In genomic region chr8:115432396-115433040, GRCm38 (mm10) we compare ENCODE assay signal across 11 mouse cellular contexts.
DNase-seq lines count a peak whose midpoint lies in the region; TF ChIP-seq lines count a peak whose summit lies in the region.
"Had no signal": no experiment of that assay in that cellular context is flagged by ENCODE, and none has a peak within 500 bp of the region (broad histone marks: within the 10 kb centered on the region; RNA-seq: fewer than 3 reads in every experiment).

No protein-coding gene starts in this region.

- H3K27ac ChIP-seq in layer of hippocampus, adult 2 months: no peak overlapping the region
- H3K27ac ChIP-seq: hindbrain, embryonic 15.5 days; liver, embryonic 12.5 days had no signal

- no peak overlapping the region for H3K4me3 ChIP-seq in layer of hippocampus, adult 2 months
- H3K4me3 ChIP-seq: hindbrain, embryonic 15.5 days; liver, embryonic 12.5 days had no signal

- no peak for TF ChIP-seq CTCF in layer of hippocampus, adult 2 months (conservative IDR thresholded peaks at IDR 0.05)

- peak; percentile 5 to 14 for DNase-seq in kidney, postnatal 4 days
- no peak for DNase-seq in kidney, postnatal 25 days
- peak; percentile 96 for DNase-seq in brain, adult 2 months (ENCODE audit: low read depth, low spot score)
- peak; percentile 94 for DNase-seq in cerebellum, adult 9-11 months
- peak; percentile 32 for DNase-seq in retina, embryonic 14.5 days (ENCODE audit: low spot score)
- DNase-seq in layer of hippocampus, adult 11-12 months (ENCODE audit: low spot score): no peak
- no peak for DNase-seq in layer of hippocampus, adult 2 months (ENCODE audit: low spot score in 2 of 2)
- DNase-seq: kidney, adult 18-20 months; thymus, adult 2 months had no signal

Comparison
In these comparisons a context has a peak if more than half of its experiments do, and no peak if none do; other contexts are left out.
1. DNase-seq: peak in kidney, postnatal 4 days (2 of 2), brain, adult 2 months (single experiment), cerebellum, adult 9-11 months (single experiment) and retina, embryonic 14.5 days (single experiment); none in kidney, postnatal 25 days (0 of 2), layer of hippocampus, adult 11-12 months (single experiment) and layer of hippocampus, adult 2 months (0 of 2).